Mouse (Mus musculus) layer of hippocampus, postnatal 10 days (tissue): ENCODE results near the gene Capn3. TPM values are rescaled to one million over a fixed set of nuclear protein-coding genes. Genes with fewer than 3 reads are reported as not detected.

Experiments used
- DNase-seq, 2 experiments: peaks; one replicate each; pipeline ENCODE4 v3.0.0; 2021; ENCODE audit warnings: low spot score in 2 of 2
- long read RNA-seq: library from polyadenylated mRNA; stranded (forward); transcript quantifications from one replicate; pipeline ENCODE4 v2.0.0, GENCODE M21; 2023
- total RNA-seq, 2 experiments: library from RNA; stranded (reverse); gene quantifications; 2 replicates each; pipeline ENCODE4 v1.2.3; 2021

Gene Capn3
- 1 to 10 TPM; 4.3 to 6.6 TPM for total RNA-seq
- long read RNA-seq, partial matches to known transcripts, result 2 of 6 reads
- long read RNA-seq, other reads (novel, unspliced or antisense), result 4 of 6 reads

DNA sequence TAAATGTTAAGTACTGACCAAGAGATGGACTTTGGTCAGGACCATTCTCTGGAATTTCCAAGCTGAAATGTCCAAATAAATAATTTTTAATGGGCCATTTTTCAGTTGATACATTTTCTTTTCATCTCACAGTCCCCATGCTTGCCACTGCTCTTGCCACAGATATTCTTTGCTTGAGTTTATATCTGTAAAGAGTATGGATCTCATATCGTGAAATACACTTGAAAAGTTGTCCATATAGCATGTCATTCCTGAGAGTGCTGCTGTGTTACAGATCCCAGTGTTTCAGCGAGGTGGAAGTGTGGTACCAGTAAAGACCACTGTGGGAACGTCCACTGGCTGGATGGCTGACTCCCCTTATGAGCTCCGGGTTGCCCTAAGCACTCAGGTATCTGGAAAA is at the start of gene Capn3:
Gene Capn3, plus strand, starts transcription at position 301 of the 400 bp plus-strand sequence.
- DNase-seq, result no peak

DNA sequence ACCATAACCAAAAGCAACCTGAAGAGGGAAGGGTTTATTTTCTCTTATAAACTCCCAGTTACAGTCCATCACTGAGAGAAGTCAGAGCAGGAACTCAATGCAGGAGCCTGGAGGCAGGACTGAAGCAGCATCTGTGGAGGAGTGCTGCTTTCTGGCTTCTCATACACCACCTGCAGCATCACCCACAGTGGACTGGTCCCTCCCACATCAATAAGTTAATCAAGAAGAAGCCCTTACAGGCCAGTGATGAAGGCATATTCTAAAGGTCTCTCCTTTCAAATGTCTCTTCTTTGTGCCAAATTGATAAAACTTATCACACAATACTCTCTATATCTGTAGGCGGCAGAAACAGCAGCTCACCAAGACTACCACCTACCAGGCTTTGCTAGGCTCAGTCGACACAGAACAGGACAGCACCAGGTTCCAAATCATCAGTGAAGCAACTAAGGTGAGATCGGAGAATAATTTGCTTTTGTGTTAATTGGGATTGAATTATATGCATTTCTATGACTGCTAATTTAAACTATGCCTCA is 44.7 kb upstream of the Capn3 start:
- no peak for DNase-seq

DNA sequence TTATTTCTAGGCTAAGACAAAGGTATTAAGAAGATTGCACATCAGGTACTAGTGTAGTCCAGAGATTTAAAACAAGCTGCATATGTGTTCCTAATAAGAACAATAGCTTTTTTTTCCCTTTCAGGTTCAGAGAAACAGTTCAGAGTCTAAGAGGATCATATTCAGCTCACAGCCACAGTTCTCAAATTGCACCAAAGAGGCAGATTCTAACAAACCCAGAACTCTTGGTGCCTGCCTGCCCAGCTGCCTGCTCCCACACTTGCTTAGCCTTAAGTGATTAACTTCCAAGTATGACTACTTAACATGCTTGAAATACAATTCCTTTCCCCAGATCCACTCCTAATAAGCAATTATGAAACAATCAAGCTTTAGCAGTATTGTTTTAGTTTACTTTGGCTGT is 41.7 kb upstream of the Capn3 start:
- no peak for DNase-seq

DNA sequence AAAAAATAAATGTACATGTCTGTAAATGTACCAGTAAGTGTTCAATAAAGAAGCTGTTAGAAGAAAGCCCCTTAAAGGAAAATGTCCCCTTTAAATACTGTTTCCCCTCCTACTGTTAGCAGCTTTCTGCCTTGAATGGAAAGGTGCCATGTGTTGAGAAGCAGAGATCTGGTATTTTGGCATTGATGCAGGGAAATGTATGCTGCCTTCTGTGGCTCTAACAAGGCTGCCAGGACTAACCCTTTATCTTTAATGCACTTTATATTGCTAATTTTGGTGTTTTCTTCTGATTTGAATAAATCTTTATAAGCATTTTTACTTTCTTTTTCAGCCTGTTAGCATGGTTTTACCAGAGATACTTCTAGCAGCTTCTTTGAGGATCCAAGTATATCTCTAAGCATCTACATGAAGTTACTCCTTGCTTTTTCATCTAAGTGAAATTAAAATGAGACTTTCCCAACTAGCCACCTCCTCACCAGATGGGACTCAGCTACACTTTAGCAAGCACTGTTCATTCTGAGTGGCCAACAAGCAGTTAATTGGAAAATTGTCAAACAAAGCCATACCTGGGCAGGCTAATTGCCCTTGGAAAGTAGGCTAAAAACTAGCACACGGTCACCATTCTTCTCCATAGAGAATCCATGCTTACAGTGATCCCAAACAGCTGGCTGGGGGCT is 40.9 kb upstream of the Capn3 start:
- peak in 1 of 2 experiments; percentile 5 for DNase-seq

DNA sequence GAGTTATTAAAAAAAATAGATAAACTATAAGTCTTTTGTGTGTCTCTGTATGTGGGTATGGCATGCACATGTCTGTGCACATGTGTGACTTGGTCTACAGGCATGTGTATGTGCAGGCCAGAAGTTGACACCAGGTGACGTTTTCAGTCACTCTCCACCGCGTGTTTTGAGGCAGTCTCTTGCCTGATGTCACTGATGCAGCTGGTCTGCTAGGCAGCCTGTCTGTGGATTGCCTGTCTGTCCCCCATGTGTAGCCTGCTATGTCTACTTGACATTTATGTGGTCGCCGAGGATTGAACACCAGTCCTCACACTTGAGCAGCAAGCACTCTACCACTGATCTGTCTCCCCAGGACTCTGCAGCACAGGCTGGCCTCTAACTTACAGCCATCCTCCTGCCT is 31.4 kb upstream of the Capn3 start:
- no peak for DNase-seq

DNA sequence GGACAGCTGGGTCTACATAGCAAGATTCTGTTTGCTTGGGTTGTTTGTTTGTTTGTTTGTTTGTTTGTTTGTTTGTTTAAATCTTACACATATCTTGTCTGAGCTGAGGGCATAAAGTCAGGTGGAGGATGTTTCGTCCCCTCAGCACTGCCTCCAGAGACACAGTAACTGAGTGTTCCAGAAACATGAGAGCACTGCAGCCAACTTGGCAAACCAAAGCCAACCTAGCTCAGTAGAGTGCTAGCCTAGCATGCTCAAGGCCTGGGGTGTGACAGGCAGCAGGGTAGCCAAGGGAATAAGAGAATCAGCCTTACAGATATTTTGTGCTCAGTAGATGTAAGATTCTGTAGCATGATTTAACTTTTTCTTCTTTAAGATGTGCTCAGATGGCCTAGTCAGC is 11.3 kb upstream of the Capn3 start:
- DNase-seq, result no peak

DNA sequence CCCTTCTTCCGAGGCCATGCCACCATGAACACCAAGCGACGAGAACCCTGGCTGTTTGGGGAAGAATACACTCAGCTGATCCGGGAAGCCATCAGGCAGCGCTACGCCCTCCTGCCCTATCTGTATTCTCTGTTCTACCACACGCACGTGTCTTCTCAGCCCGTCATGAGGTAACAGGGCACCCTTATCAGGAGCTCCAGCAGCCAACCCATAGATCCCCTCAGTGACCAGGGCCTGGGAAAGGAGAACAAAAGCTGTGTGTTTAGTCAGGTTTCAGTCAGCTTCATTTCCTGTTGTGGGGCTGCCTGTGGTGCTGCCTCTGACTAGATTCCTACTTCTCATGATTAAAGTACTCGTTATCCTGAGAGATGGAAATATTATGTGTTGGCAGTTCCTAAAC is 9.4 kb upstream of the Capn3 start:
- DNase-seq, result no peak

DNA sequence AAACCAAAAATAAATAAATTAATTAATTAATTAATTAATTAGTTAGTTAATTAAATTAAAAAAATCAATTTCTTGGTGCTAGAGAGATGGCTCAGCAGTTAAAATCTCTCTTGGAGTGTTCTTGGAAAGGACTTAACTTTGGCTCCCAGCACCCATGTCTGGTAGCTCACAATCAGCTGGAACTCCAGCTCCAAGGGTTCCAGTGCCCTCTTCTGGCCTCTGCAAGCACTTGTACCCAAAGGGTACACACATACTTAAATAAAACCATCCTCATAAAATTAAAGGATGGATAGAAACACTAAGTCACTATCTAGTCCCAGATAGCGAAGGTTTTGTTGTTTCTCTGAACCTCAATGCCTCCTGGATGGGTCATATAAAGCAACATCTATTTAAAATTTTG is 8.5 kb upstream of the Capn3 start:
- no peak for DNase-seq

DNA sequence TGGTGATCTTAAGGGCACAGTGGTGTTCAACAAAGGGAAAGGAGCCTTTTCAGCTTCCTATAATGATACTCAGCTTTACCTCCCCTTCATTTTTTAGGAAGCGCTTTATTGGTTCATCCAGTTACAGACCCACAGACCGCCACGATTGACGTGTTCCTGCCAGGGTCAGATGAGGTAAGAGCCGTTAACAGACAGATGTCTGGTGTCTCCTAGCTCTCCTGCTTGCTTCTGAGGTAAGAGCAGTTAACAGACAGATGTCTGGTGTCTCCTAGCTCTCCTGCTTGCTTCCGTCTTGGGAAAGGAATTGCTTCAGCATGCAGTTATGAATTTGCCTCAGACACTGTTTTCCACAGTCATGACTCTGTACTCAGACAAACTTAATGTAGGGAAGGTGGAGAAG is 5.1 kb upstream of the Capn3 start:
- DNase-seq, result no peak

DNA sequence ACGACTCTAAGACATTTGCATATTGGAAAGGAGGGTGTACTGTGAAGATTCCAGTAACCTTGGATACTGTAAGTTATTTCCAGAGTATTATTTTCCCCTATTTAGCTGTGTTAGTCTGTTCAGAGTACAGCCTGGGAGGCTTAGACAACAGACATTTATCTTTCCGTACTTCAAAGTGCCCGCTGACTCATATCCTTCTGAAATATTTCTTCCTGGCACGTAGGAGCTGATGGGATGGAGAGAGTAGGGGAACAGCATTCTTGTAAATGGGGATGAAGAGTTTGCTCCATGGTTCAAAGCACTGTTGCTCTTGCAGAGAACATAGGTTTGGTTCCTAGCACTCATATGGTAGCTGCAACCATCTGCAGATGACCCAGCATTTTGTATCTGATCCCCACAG is 3.2 kb upstream of the Capn3 start:
- DNase-seq, result no peak

DNA sequence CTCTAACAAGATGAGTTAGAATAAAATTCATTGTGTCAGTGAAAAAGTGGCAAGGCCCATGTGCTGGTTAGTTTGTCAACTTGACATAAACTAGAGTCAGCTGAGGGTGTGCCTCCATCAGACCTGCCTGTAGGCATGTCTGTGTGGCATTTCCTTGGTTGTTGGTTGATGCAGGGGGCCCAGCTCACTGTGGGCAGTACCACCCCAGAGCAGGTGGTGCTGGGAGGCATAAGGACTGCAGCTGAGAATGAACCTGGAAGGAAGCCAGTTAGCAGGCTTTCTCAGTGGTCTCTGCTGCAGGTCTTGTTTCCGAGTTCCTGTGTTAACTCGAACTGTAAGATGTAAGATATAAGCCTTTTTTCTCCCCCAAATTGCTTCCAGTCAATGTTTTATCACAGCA is 832 bp upstream of the Capn3 start:
- no peak for DNase-seq

DNA sequence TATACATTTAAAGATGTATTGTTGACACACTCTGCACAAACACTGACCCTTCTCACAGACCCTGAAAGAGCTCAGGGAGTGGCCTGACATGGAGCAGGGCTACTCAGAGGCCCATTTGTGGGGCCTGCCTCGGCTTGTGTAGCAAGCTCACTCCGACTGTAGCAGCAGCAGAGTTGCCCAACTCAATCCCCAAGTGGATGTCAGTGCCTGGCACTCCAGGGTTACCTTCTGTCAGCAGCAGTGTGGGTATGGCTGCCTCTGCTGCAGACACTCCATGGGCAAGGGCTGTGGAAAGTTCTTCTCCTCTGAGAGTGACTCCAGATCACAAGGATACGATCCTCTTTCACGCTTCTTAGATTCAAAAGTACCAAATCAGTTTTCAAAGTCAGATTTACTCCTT is 4.4 kb downstream of the Capn3 start:
- no peak for DNase-seq

DNA sequence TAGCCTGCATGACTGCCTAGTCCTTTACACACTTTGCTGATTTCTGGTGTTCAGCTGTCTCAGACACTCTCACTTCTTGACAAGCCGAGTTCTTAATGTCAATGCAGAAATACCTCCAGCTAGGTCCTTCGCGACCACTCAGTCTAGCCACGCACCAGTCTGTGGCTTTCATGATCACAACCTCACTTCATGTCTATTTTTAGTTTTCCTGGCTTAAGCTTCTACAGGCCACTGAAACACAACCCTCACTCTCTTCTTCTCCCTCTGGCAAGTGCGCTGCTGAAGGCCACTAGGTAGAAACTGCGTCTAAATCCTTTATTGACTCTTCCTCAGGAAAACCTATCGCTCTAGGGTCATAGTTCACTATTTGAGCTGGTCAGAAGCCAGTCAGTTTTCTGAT is 7.5 kb downstream of the Capn3 start:
- DNase-seq, result no peak

DNA sequence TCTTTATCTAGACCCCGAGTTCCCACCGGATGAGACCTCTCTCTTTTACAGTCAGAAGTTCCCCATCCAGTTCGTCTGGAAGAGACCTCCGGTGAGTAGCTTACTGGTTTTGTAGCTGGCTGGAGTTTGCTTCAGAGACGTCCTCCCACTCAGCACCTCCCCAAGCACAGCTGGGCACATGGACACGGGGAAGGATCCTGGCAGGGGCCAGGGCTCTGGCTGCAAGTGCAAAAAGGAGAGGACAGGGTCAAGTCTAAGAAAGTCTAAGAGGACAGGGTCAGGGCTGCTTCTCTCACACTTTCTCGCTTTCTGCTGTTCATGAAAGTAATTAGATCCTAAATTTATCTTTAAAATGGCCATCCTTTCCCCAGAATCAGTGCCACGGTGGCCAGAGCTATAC is 8.3 kb downstream of the Capn3 start:
- no peak for DNase-seq

DNA sequence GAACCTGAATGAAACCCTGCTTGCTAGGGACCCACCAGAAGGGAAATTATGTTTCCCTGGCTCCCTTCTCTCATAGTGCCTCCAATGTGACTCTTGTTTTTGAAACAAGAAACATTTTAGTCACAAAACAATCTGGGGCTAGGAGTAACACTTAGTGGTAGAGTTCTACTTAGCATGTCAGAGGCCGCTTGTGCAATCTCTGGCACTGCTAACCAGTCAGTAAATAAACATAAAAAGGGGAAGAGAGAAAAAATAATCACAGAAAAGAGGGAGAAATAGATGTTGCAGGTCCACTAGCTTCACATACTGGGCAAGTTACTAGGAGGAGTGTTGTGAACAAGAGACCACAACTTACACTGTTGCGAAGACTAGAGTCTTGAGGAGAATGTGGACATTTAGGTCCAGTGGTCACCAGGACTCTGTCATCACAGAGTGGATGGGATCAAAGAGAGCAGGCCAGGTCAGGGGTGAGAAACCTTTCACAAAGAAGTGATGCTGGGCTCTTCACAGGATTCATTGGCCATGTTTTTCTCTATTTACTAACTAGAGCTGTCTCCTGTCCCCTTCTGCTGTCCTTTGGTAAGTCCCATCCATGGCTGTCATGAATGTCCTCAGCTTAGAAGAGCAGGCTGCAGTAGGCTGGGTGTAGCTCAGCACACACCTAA is 9.0 kb downstream of the Capn3 start:
- DNase-seq, result no peak

DNA sequence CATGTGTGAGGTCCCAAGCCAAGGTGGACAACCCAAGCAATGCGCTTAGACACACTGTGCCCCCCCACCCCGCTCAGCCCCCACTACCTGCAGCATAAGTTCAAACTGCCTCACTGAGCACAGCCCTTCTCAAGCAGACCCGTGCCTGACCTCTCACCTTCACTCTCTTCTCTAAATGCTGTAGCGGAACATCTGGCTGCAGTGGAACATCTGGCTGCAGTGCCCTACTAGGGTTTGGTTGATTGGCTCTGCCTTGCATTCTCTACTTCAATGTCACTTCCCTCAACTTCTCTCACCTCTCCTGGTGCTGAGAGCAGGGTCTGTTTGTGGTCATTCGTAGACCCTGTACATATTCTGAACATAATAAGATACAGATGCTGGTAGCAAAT is 9.6 kb downstream of the Capn3 start:
- no peak for DNase-seq

DNA sequence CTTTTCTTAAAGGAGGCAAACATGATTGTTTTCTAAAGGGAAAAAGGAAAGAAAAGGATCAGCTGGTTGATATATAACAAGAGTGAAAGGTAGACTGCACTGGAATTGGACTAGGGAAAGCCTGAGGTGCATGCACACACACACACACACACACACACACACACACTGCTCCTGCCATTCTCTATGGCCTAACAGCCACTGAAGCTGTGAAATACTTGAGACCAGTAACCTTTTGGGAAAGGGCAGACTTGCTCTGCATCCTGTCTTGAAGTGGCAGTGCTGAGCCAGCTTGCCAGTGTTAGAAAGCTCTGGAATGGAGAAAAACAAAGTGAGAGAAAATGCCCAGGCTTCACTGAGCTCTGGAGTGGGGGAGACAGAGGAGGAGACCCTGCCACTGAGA is 12.2 kb downstream of the Capn3 start:
- DNase-seq, result no peak

DNA sequence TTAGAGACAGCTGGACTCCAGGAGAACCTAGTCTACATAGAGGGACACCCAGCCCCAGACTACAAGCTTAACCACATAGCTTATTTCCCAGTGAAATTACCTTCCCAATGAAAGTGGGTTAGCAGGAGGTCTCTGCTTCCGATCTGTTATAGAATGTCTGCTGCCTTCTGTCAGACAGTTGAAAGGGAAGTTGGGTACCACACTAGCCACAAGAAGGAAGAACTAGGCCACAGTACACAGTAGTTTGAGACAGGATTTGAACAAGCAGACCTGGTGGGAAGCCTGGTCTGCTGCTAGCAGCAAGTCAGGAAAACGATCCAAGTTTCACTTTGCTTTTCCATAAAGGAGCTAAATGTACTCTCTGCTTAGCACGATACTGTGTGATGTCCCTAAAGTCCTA is 13.4 kb downstream of the Capn3 start:
- no peak for DNase-seq

DNA sequence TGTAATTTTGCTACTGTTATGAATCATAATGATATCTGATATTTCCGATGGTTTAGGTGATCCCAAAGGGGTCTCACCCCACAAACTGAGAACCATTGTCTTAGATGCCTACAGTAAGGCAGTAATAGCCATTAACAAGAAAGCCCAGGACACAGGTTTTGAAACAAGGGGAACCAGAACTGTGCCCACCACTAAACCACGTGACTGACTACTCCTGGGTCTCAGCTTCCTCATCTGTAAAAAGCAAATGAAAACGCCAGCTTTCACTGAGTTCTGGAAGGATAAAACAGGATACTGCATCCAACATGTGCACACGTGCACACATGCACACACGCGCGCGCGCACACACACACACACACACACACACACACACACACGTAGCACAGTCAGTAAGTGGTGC is 13.9 kb downstream of the Capn3 start:
- DNase-seq, result no peak

DNA sequence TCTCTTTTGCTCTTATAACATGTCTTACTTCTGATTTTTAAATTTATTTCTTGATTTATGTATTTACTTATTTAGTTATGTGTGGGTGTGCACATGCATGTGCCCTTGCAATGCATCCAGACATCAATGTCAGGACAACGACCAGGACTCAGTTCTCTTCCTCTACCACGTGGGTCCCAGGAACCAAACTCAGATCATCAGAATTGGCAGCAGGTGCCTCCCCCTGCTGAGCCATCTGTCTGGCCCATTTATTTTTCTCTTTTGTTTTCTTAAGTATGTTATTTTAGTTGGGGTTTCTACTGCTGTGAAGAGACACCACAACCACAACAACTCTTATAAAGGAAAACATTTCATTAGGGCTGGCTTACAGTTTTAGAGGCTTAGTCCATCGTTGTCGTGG is 15.0 kb downstream of the Capn3 start:
- DNase-seq, result no peak

DNA sequence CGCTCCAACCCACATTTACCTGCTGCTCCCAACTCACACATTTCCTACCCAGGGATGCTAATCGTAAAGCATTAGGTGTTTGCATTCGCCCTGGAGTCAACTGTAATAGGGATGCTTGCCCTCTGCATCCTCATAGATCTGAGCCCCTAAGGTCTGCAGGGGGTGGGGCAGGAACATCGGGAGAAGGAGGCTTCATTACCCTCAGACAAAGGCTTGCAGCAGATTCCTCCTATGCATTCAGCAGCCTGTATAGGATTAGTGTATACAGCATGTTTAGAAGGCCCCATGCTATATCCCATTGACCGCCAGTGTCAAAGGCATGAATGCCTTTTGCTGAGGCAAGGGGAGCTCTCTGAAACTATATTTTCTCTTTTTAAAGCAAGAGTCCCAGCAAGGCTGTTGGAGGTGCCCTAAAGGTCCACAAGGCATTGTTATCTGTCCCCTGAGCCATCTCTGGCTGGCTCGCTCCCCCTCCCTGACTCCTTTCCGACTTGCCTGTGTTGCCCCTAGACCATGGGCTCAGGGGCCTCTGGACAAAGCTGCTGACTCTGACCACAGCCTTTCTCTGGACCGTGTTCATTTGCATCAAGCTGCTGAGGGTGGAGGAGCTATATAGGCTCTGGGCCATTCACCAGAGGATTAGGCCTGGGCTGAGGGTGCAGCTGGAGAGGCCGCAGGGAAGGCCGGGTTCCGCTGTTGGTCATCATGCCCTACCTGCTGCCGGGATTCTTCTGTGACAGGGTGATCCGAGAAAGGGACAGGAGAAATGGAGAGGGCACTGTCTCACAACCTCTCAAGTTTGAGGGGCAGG is 20.7 kb downstream of the Capn3 start:
- no peak for DNase-seq

DNA sequence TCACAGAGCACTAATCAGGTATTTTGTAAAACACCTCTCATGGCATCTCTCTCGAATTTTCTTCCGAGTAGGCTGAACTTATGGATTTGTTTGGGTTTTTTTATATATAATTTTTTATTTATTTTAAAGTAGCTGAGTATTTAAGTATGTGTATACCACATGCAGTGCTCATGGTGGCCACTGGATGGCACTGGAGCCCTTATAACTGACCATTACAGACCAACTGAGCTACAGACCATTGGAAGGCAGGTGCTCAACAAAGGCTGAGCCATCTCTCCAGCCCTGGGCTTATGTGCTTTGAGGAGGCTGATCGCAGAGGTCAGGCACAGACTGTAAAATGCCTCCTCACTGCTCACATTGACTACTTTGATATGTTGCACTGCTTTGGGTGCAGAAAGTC is 22.8 kb downstream of the Capn3 start:
- peak; percentile 73 to 80 for DNase-seq
